Mouse (Mus musculus) midbrain, embryonic 10.5 days (tissue): ENCODE data around the gene Scube1. TPM values are rescaled to one million over a fixed set of nuclear protein-coding genes. Genes with fewer than 3 reads are reported as not detected.
A peak's percentile ranks its signal among the peaks of the same experiment; 100 is the strongest.

Experiments
- DNase-seq: peaks from one replicate; pipeline ENCODE4 v3.0.0-alpha.2; 2017; ENCODE audit warnings: low spot score
- H3K27ac ChIP-seq: fragments of 300-500 bp; sonication (generic); replicated peaks from 2 replicates; pipeline ENCODE4 v1.5.1; 2016; ENCODE audit warnings: mild to moderate bottlenecking
- H3K27me3 ChIP-seq: fragments of 300-500 bp; sonication (generic); 2 replicates; pipeline ENCODE4 v1.6.1; 2016; ENCODE audit warnings: low read depth, mild to moderate bottlenecking; ENCODE audit not compliant: poor library complexity, severe bottlenecking
- H3K36me3 ChIP-seq: fragments of 300-500 bp; sonication (generic); 2 replicates; pipeline ENCODE4 v1.6.1; 2016; ENCODE audit warnings: mild to moderate bottlenecking, moderate library complexity
- H3K4me1 ChIP-seq: fragments of 300-500 bp; sonication (generic); 2 replicates; pipeline ENCODE4 v1.6.1; 2016
- H3K4me3 ChIP-seq: fragments of 300-500 bp; sonication (generic); 2 replicates; pipeline ENCODE4 v1.5.1; 2016; ENCODE audit warnings: mild to moderate bottlenecking, moderate library complexity
- H3K9me3 ChIP-seq: fragments of 300-500 bp; sonication (generic); replicated peaks from 2 replicates; pipeline ENCODE4 v1.6.1; 2016; ENCODE audit warnings: mild to moderate bottlenecking
- WGBS: fragments of 180-500 bp; shearing (Covaris S2); methylation state at CpG from one replicate; pipeline ENCODE4 v1.1.7; 2016; 5-methylcytosine and 5-hydroxymethylcytosine counted together
- polyA plus RNA-seq: library from polyadenylated mRNA; unstranded; fragments of >200 nt; fragmentation: Nextera tagmentation; extraction: Ambion mirVana; gene quantifications from 2 replicates; pipeline ENCODE4 v1.2.1, GENCODE M21; 2016

Scube1 gene
- polyA plus RNA-seq, 1 experiment from 2014 or later, result 74.8 TPM

DNA sequence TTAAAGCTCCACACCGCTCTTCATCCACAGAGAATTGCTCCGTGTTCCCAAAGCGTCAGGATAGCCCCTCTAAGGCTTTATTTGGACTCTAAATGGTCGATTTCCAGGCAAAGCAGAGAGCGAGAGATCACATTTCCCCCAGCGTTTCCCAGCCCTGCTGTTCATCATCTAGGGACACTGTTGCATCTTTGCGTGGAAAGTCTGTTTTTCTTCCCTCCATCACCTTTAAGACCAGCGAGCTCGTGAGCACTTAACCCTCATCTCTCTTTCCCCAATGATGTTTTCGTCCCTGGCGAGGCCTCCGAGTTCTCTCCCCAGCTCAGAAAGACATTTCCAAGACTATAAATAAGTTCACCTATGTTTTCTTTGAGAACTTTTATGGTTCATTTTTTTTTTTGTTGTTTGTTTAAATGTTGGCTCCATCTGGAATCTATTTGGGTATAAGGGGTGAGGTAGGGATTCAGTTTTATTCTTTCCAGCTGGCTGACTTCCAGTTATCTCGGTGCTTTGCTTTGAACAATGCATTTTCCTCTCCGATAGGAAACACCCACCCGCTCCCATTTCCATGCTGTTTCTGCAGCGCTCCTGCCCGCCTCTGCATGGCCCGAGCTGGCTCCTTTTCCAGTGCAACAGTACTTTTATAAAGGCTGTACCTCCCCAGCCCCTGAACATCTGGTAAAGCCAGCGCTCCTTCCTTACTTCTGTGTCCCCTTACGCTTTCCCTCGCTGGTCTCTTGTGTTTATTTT is 16.0 kb upstream of the Scube1 start:
- peak; percentile 56 for DNase-seq
- no peaks in the 10 kb centered on the region for H3K36me3 ChIP-seq
- WGBS, result 29% methylated on average over 21 of the region's 21 CpGs
- peaks cover 48% of the 10 kb centered on the region for H3K27me3 ChIP-seq
- peaks cover 36% of the 10 kb centered on the region for H3K4me1 ChIP-seq
- 0 out of 2 replicates have a peak overlapping the region, but pooled peaks have one; percentile 16 for H3K4me3 ChIP-seq
- H3K27ac ChIP-seq, result peak overlapping the region; percentile 62
- H3K9me3 ChIP-seq, result no peaks in the 10 kb centered on the region

- Histone ChIP-seq H3K9me3 (no peaks in the 10 kb centered on the region), H3K4me3 (no peak overlapping the region), H3K36me3 (peaks cover 1% of the 10 kb centered on the region; the same call in 1 of the 2 replicates), H3K27me3 (peaks cover 74% of the 10 kb centered on the region), H3K27ac (peak overlapping the region; percentile 60), H3K4me1 (peaks cover 85% of the 10 kb centered on the region)
- 15% methylated on average over 3 of the region's 3 CpGs for WGBS
- peak; percentile 72 for DNase-seq
Measured at GRCm38 (mm10) chr15:83727626-83728025, 2.8 kb upstream of the Scube1 start.

DNA sequence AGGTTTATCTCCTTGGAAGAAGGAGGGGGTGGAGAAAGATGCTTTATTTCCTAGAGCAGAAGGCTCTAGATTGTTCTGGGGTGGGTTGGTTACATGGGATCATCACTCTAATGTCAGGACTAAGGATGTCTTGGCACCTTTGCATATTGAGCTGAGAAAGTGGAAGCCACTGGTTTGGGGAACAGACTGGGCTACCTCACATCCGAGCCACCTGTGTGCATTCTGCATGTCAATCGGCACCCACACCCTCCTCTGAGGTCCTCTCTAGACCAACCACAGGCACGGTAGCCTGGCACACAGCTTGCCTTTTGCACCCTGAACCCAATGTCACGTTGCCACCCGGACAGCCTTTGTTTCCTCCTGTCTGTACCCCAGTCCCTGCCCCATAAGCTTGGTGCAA is 1.9 kb upstream of the Scube1 start:
- Histone ChIP-seq H3K27ac (peak overlapping the region; percentile 91), H3K36me3 (peaks cover 10% of the 10 kb centered on the region), H3K27me3 (peaks cover 74% of the 10 kb centered on the region), H3K4me1 (peaks cover 94% of the 10 kb centered on the region), H3K4me3 (no peak overlapping the region), H3K9me3 (no peaks in the 10 kb centered on the region)
- 73% methylated on average over 5 of the region's 5 CpGs for WGBS
- DNase-seq, result no peak

DNA sequence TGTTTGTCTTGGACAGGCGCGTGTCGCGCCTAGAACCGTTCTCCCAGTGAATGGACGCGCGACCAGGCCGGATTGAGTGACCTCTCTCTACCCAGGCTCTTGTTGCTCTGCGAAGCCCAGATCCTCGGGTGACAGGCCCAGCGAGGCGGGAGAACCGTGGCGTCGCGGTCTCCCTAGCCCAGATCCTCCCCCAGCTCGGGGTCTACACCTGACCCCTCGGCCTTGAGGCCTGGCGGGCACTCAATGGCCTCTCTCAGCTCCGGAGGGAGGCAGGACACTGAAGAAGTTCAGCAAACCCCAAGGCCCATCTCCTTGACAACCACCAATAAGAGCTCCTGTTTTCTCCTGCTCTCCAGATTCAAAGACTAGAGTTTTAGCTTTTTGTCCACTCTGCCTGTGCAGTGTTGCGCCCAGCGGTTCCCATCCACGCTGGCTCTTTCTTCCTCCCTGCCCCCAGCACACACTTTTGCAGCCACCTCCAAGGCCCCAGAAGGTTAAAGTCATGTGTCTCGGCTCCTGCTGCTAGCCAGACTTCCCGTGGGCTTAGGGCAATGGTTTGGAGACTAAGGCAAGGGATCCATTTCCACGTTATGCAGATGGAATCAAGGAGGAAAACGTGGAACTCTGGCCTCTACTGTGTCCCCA is 857 bp upstream of the Scube1 start:
- H3K4me1 ChIP-seq, result peaks cover 90% of the 10 kb centered on the region
- no peaks in the 10 kb centered on the region for H3K9me3 ChIP-seq
- H3K4me3 ChIP-seq, result peak overlapping the region; percentile 89
- peaks cover 21% of the 10 kb centered on the region for H3K36me3 ChIP-seq
- H3K27me3 ChIP-seq, result peaks cover 74% of the 10 kb centered on the region
- peak overlapping the region; percentile 91 for H3K27ac ChIP-seq
- 6% methylated on average over 28 of the region's 28 CpGs for WGBS
- peak; percentile 72 for DNase-seq

- WGBS, result under 1% methylated on average over 61 of the region's 61 CpGs
- H3K27me3 ChIP-seq, result peaks cover 75% of the 10 kb centered on the region
- peaks cover 34% of the 10 kb centered on the region for H3K36me3 ChIP-seq
- peaks cover 83% of the 10 kb centered on the region for H3K4me1 ChIP-seq
- H3K9me3 ChIP-seq, result no peaks in the 10 kb centered on the region
- H3K4me3 ChIP-seq, result peak overlapping the region; percentile 89
- peak; percentile 58 for DNase-seq
- H3K27ac ChIP-seq, result peak overlapping the region; percentile 91
Measured at GRCm38 (mm10) chr15:83724160-83724885, 498 bp downstream of the Scube1 start.

DNA sequence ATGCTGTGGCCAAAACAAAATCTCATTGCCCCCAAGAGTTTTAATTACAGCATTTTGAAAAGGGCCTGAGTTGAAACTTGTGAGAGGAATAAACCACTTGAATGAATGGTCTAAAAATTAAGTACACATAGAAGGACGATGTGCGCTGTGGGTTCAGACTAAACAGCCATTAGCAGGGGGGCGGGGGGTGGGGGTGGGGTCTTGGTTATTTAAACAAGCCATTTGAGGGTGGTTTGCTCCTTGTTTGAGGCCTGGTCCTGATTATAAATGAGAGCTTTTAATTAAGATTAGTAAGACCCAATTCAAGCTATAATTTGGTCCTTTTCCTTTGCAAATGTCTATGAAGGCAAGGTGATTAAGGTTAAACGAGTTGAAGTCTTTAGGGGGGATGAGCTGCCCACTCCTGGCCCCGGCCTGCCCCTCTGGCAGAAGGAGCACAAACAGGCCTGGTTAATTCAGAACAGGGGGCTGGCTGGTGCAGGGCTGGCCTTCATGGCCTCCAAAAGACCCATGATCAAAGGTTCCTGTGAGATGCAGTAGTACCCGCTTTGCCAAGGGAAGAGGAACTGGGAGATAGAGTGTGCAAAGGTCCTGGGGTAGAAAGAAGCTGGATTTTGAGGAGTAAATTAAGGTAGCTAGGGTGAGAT is 9.1 kb downstream of the Scube1 start:
- H3K36me3 ChIP-seq, result peaks cover 74% of the 10 kb centered on the region
- DNase-seq, result no peak
- peaks cover 70% of the 10 kb centered on the region for H3K4me1 ChIP-seq
- peaks cover 97% of the 10 kb centered on the region for H3K27me3 ChIP-seq
- H3K27ac ChIP-seq, result no peak overlapping the region
- H3K4me3 ChIP-seq, result no peak overlapping the region
- no peaks in the 10 kb centered on the region for H3K9me3 ChIP-seq
- WGBS, result 63% methylated on average over 6 of the region's 6 CpGs

DNA sequence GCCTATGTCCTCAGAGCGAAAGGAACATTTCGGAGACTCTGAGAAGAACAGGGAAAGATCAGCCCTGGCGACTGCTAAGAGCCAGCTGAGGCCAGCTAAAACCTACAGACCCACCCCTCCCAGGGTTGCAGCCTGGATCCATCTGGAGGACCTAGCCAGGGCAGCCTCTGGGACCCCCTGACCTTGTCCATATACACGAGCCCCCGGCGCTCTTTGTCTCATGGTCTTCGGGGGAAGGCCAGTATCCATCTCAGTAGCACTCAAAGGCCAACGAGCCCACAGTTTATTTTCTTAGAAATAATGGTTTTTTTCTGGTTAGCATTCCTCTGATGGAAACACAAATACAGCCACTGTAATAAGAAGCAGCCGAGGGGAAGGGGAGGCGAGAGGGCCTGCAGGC is 12.0 kb downstream of the Scube1 start:
- Histone ChIP-seq H3K27me3 (peaks cover 84% of the 10 kb centered on the region), H3K36me3 (peaks cover 60% of the 10 kb centered on the region), H3K9me3 (no peaks in the 10 kb centered on the region), H3K4me3 (no peak overlapping the region), H3K4me1 (peaks cover 88% of the 10 kb centered on the region), H3K27ac (peak overlapping the region; percentile 33; the same call in 1 of the 2 replicates)
- no peak for DNase-seq
- 77% methylated on average over 10 of the region's 10 CpGs for WGBS

GRCm38 (mm10) chr15:83712361-83712760 is 12.5 kb downstream of the Scube1 start:
- Histone ChIP-seq H3K4me1 (peaks cover 91% of the 10 kb centered on the region), H3K27me3 (peaks cover 84% of the 10 kb centered on the region), H3K4me3 (no peak overlapping the region), H3K9me3 (no peaks in the 10 kb centered on the region), H3K27ac (peak overlapping the region; percentile 33; the same call in 1 of the 2 replicates), H3K36me3 (peaks cover 55% of the 10 kb centered on the region)
- no peak for DNase-seq
- WGBS, result 90% methylated on average over 5 of the region's 5 CpGs

GRCm38 (mm10) chr15:83709889-83710774 is 14.7 kb downstream of the Scube1 start:
- Histone ChIP-seq H3K4me3 (peak overlapping the region; percentile 26; the same call in 1 of the 2 replicates), H3K9me3 (no peaks in the 10 kb centered on the region), H3K4me1 (peaks cover 97% of the 10 kb centered on the region), H3K36me3 (peaks cover 50% of the 10 kb centered on the region), H3K27ac (peak overlapping the region; percentile 83), H3K27me3 (peaks cover 86% of the 10 kb centered on the region)
- DNase-seq, result peak; percentile 80
- 7% methylated on average over 23 of the region's 23 CpGs for WGBS

GRCm38 (mm10) chr15:83706528-83707199 is 18.2 kb downstream of the Scube1 start:
- Histone ChIP-seq H3K27me3 (peaks cover 81% of the 10 kb centered on the region), H3K4me1 (peaks cover 82% of the 10 kb centered on the region), H3K9me3 (peaks cover 13% of the 10 kb centered on the region), H3K4me3 (no peak overlapping the region), H3K36me3 (peaks cover 60% of the 10 kb centered on the region), H3K27ac (0 out of 2 replicates have a peak overlapping the region, but pooled peaks have one; percentile 46)
- DNase-seq, result no peak
- 38% methylated on average over 10 of the region's 10 CpGs for WGBS

DNA sequence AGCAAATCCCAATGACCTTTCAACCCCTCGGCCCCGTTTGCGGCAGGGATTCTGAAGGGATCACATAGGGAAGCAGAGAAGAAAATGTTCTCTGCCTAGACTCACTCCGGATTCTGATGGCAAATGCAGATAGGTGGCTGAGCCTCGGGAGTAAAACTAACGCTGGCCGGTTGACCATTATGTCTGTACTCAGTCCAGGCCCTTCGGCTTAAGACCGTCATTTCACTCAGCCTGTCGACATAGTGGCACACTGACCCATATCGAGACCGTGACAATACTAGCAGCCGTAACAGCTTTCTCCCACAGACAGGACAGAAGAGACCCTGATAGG is 24.3 kb downstream of the Scube1 start:
- Histone ChIP-seq H3K4me1 (peaks cover 81% of the 10 kb centered on the region), H3K4me3 (no peak overlapping the region), H3K36me3 (peaks cover 66% of the 10 kb centered on the region), H3K27ac (peak overlapping the region; percentile 87), H3K27me3 (peaks cover 65% of the 10 kb centered on the region), H3K9me3 (peaks cover 13% of the 10 kb centered on the region)
- DNase-seq, result no peak
- WGBS, result 23% methylated on average over 13 of the region's 13 CpGs
